Mouse (Mus musculus) midbrain, embryonic 12.5 days (tissue): ENCODE data around the gene Aqp9. TPM values are rescaled to one million over a fixed set of nuclear protein-coding genes. Genes with fewer than 3 reads are reported as not detected.

Experiments
- ATAC-seq: fragments of 200-750 bp; cut with Nextera tagmentation; 2 replicates; pipeline ENCODE4 v1.8.0; 2017; ENCODE audit warnings: low read depth, moderate TSS enrichment, moderate library complexity; ENCODE audit not compliant: low FRiP score
- H3K27ac ChIP-seq: fragments of 300-500 bp; sonication (generic); replicated peaks from 2 replicates; pipeline ENCODE4 v1.5.1; 2016; ENCODE audit warnings: mild to moderate bottlenecking
- H3K27me3 ChIP-seq: fragments of 300-500 bp; sonication (generic); 2 replicates; pipeline ENCODE4 v1.6.1; 2016; ENCODE audit warnings: mild to moderate bottlenecking
- H3K36me3 ChIP-seq: fragments of 300-500 bp; sonication (generic); 2 replicates; pipeline ENCODE4 v1.6.1; 2016
- H3K4me1 ChIP-seq: fragments of 300-500 bp; sonication (generic); 2 replicates; pipeline ENCODE4 v1.6.1; 2016
- H3K4me2 ChIP-seq: fragments of 300-500 bp; sonication (generic); replicated peaks from 2 replicates; pipeline ENCODE4 v1.6.1; 2016; ENCODE audit warnings: mild to moderate bottlenecking, moderate library complexity
- H3K4me3 ChIP-seq: fragments of 300-500 bp; sonication (generic); 2 replicates; pipeline ENCODE4 v1.5.1; 2016; ENCODE audit warnings: mild to moderate bottlenecking
- H3K9ac ChIP-seq: fragments of 300-500 bp; sonication (generic); replicated peaks from 2 replicates; pipeline ENCODE4 v1.6.1; 2016; ENCODE audit warnings: mild to moderate bottlenecking, moderate library complexity
- H3K9me3 ChIP-seq: fragments of 300-500 bp; sonication (generic); 2 replicates; pipeline ENCODE4 v1.6.1; 2016; ENCODE audit warnings: mild to moderate bottlenecking
- WGBS: fragments of 180-500 bp; shearing (Covaris S2); methylation state at CpG from one replicate; pipeline ENCODE4 v1.1.7; 2016; 5-methylcytosine and 5-hydroxymethylcytosine counted together
- polyA plus RNA-seq: library from polyadenylated mRNA; unstranded; fragments of >200 nt; fragmentation: Nextera tagmentation; extraction: Ambion mirVana; gene quantifications from 2 replicates; pipeline ENCODE4 v1.2.1, GENCODE M21; 2016

Aqp9 gene
- polyA plus RNA-seq, 1 experiment from 2014 or later, result 0.28 TPM

DNA sequence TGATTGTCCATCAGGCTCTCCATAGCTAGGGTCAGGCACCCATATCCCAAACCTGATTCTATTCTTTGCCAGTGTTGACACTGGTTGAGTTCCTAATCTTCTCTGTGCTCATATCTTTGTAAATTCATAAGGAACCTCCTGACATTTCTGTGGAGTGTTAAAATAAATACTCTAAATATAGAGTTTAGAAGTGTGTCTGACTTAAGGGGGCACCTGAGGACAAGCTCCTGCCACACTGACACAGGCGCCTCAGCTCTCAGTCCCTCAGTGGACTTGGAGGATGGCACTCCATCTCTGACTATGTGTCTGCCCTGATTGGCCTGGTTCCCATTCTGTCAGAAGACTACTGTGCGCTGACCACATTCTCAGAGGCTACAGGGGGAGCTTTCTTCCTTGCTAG is 97.9 kb downstream of the Aqp9 start:
- no peak for ATAC-seq
- Histone ChIP-seq H3K4me3 (no peak overlapping the region), H3K27ac (no peak overlapping the region), H3K4me2 (no peak overlapping the region), H3K9ac (no peak overlapping the region), H3K9me3 (no peaks in the 10 kb centered on the region), H3K4me1 (no peaks in the 10 kb centered on the region), H3K36me3 (no peaks in the 10 kb centered on the region), H3K27me3 (no peaks in the 10 kb centered on the region)
- WGBS, result 85% methylated on average over 2 of the region's 2 CpGs

DNA sequence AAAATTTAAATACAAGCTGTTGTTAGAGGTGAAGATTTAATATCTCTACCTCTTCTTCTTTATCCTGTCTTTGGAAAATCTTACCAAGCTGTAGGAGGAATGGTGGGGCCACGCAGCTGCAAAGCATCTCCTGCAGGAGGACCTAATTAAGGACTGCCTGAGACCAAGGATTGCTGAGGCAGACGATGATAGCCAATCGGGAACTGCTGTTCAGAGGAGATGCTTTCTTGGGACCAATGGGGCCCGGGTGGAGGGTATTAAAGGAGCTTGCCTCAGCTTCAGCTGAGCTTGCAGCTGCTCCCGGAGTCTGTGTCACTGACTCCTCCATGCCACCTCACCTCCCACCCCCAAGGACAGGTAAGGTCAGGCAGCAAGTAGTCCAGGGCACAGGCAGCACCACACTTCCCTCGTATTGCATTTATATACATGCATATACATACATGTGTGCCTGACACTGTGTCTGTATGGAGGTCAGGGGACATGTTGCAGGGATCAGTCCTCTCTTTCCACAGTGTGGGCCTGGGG is 99.6 kb downstream of the Aqp9 start:
- Histone ChIP-seq H3K27ac (no peak overlapping the region), H3K9me3 (no peaks in the 10 kb centered on the region), H3K4me1 (0 out of 2 replicates have a peak, but pooled peaks cover 2% of the 10 kb centered on the region), H3K27me3 (no peaks in the 10 kb centered on the region), H3K4me2 (no peak overlapping the region), H3K4me3 (no peak overlapping the region), H3K9ac (no peak overlapping the region), H3K36me3 (no peaks in the 10 kb centered on the region)
- ATAC-seq, result no peak
- WGBS, result 53% methylated on average over 6 of the region's 6 CpGs

DNA sequence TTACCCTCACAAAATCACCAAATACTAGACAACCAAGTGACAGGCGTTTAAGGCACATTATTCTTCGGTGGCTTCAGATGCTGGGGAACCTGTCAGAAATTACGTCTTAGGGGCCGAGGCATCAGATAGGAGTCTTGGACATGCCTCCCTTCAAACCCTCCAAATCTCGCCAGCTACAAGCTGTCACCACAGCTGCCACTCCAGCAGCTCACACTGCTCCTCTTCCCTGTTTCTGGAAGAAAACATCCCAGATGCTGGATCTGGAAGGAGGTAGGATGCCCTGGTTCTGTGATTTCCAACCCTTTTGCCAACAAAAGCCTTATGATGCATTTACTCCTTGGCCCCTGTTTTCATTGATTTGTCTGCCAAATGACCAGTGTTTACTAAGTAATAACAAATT is 101.3 kb downstream of the Aqp9 start:
- Histone ChIP-seq H3K36me3 (no peaks in the 10 kb centered on the region), H3K4me1 (0 out of 2 replicates have a peak, but pooled peaks cover 2% of the 10 kb centered on the region), H3K27ac (no peak overlapping the region), H3K4me3 (no peak overlapping the region), H3K4me2 (no peak overlapping the region), H3K27me3 (no peaks in the 10 kb centered on the region), H3K9me3 (no peaks in the 10 kb centered on the region), H3K9ac (no peak overlapping the region)
- WGBS, result 92% methylated on average over 5 of the region's 5 CpGs
- ATAC-seq, result no peak

DNA sequence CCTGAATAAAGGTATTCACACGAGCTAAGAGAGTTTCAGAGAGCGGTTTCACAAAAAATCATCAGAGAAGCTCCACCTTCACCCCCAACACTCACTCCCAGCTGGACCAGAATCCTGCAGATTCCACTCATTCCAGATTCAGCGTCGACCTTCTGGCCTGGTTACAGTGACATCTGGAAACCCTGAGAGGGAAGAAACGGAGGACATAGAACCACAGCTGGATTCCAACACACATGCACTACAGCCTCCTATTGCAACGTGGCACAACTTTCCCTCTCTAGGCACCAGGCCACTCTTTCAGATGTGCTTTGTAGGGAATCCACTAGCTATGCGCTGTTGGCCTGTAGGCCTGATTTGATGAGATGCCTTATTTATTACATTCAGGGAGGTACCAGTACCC is 102.0 kb downstream of the Aqp9 start:
- 84% methylated on average over 7 of the region's 7 CpGs for WGBS
- no peaks in the 10 kb centered on the region for H3K36me3 ChIP-seq
- H3K4me1 ChIP-seq, result 0 out of 2 replicates have a peak, but pooled peaks cover 2% of the 10 kb centered on the region
- H3K4me2 ChIP-seq, result no peak overlapping the region
- no peaks in the 10 kb centered on the region for H3K9me3 ChIP-seq
- no peaks in the 10 kb centered on the region for H3K27me3 ChIP-seq
- H3K27ac ChIP-seq, result no peak overlapping the region
- ATAC-seq, result no peak
- H3K4me3 ChIP-seq, result no peak overlapping the region
- H3K9ac ChIP-seq, result no peak overlapping the region

DNA sequence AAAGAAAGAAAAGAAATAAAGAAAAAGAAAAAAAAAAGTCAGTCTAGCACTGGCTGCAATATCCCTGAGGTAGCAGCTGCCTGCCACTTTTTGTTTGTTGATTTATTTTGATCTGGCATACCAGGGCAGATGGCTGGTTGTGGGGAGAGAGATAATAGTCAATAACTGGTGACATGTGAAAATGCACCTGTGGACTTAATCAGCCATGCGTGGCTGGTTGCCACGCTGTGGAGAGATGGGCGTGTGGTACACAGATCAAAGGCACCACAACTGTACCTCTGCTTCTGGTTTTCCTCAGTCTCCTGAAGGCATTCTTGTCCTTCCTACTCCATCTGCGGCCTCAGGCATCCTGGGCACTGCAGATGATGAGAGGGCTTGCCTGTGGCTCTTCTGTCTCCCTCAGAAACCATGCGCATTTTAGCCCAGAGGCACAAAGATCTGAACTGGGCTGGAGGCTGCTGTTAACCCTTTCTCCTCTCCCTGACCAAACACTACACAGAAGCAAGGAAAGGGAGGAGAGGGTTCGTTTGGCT is 103.1 kb downstream of the Aqp9 start:
- Histone ChIP-seq H3K4me2 (no peak overlapping the region), H3K4me1 (0 out of 2 replicates have a peak, but pooled peaks cover 2% of the 10 kb centered on the region), H3K36me3 (no peaks in the 10 kb centered on the region), H3K27me3 (no peaks in the 10 kb centered on the region), H3K4me3 (no peak overlapping the region), H3K9ac (no peak overlapping the region), H3K27ac (no peak overlapping the region), H3K9me3 (no peaks in the 10 kb centered on the region)
- no peak for ATAC-seq
- WGBS, result 72% methylated on average over 6 of the region's 6 CpGs

DNA sequence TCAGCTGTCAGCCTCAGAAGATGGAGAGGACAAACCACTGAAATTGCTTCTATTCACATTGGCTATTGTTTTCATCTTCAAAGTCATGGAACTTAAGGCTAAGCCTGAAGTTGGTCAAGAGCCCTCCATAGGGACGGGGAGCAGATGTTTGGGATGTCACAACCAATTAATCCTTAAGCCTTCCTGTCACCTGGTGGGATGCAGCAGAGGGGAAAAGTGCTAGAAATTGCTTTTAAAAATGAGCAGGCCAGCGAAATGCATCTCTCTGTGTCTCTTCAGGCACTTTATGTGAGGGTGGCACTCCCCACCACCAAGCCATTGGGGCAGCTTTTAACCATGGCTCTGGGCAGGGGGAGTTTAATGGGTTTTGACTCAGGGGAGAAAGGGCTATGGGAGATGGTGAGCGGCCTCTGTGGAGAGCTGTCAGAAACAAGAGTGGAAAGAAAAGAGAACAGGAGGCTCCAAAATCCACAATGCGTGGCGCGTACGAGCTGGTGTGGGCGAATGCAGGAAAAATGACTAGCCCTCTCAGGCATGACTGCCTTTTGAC is 104.1 kb downstream of the Aqp9 start:
- H3K4me3 ChIP-seq, result no peak overlapping the region
- WGBS, result 66% methylated on average over 8 of the region's 8 CpGs
- H3K9me3 ChIP-seq, result no peaks in the 10 kb centered on the region
- no peak overlapping the region for H3K9ac ChIP-seq
- H3K27ac ChIP-seq, result 0 out of 2 replicates have a peak overlapping the region, but pooled peaks have one; percentile 1
- H3K27me3 ChIP-seq, result no peaks in the 10 kb centered on the region
- no peak overlapping the region for H3K4me2 ChIP-seq
- no peak for ATAC-seq
- H3K4me1 ChIP-seq, result 0 out of 2 replicates have a peak, but pooled peaks cover 2% of the 10 kb centered on the region
- no peaks in the 10 kb centered on the region for H3K36me3 ChIP-seq

DNA sequence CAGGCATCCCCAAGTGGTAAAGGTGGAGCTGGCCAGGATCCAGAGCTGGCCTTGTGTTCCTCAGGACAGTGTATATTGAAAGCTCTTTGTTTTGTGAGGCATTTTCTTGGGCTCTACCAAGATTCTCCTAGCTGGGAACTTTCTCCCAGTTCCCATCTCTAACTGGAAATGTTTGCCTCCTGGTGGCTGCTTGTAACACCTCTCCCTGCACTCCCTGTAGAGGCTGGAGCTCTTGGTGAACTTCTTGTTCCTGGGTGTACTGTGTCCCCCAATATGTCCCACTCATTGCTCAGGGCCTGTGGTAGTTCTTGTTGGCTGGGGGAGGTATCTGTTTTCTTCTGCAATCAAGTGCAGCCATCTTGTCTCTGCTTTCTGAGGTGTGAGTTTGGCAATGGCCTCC is 104.9 kb downstream of the Aqp9 start:
- H3K36me3 ChIP-seq, result no peaks in the 10 kb centered on the region
- no peak overlapping the region for H3K4me2 ChIP-seq
- H3K4me3 ChIP-seq, result no peak overlapping the region
- H3K9ac ChIP-seq, result no peak overlapping the region
- H3K27ac ChIP-seq, result no peak overlapping the region
- no peak for ATAC-seq
- no peaks in the 10 kb centered on the region for H3K27me3 ChIP-seq
- H3K9me3 ChIP-seq, result no peaks in the 10 kb centered on the region
- 0 out of 2 replicates have a peak, but pooled peaks cover 2% of the 10 kb centered on the region for H3K4me1 ChIP-seq

DNA sequence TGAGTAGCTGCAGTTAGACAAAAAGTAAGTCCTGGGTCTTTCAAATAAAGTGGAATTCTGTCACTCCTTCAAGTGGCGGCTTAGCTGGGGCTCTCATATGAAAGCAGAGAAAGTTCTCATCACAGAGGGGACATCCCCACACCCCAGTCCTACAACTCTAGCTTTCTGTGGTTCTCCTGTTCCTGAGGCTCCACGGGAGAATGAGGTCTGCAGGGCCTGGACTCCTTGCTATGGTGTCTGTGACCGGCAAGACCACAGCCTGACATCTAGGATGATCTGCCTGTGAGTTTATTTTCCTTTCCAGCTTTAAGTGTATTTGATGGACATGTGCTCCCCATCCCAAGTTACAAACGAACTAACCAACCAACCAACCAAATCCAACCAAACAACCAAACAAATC is 105.5 kb downstream of the Aqp9 start:
- 88% methylated on average over 4 of the region's 4 CpGs for WGBS
- no peak overlapping the region for H3K4me3 ChIP-seq
- H3K9ac ChIP-seq, result no peak overlapping the region
- no peaks in the 10 kb centered on the region for H3K27me3 ChIP-seq
- no peaks in the 10 kb centered on the region for H3K36me3 ChIP-seq
- no peak overlapping the region for H3K4me2 ChIP-seq
- ATAC-seq, result no peak
- H3K9me3 ChIP-seq, result no peaks in the 10 kb centered on the region
- no peak overlapping the region for H3K27ac ChIP-seq
- 0 out of 2 replicates have a peak, but pooled peaks cover 2% of the 10 kb centered on the region for H3K4me1 ChIP-seq

DNA sequence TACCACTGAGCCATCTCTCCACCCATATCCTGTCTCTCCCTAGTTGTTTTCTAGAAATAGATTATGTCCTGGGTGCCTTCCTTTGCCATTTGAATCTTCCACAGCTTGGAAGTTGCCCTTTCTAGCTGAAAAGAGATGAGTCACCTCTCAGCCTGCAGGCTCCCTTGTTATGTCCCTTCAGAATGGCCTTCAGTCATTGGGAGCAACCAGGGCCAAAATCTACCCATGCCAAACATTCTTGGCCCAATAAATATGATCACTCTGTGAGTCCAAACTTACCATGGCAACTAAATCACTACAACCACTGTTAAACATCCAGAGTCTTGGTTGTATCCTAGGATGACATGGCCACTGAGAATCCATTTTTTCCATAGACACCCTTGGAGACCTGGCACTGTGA is 106.2 kb downstream of the Aqp9 start:
- no peak overlapping the region for H3K4me2 ChIP-seq
- no peak overlapping the region for H3K9ac ChIP-seq
- no peak overlapping the region for H3K4me3 ChIP-seq
- no peaks in the 10 kb centered on the region for H3K36me3 ChIP-seq
- no peaks in the 10 kb centered on the region for H3K27me3 ChIP-seq
- H3K4me1 ChIP-seq, result 0 out of 2 replicates have a peak, but pooled peaks cover 2% of the 10 kb centered on the region
- no peak overlapping the region for H3K27ac ChIP-seq
- no peaks in the 10 kb centered on the region for H3K9me3 ChIP-seq
- ATAC-seq, result no peak

Other genes starting within 250 kb of the Aqp9 start
- not detected in 2 replicates for gene Lipc, start 216.5 kb downstream of the Aqp9 start, polyA plus RNA-seq
- gene Aldh1a2, start 47.1 kb upstream of the Aqp9 start, polyA plus RNA-seq, result 2.2 and 3.4 TPM in 2 replicates